Mouse (Mus musculus) heart, embryonic 16.5 days (tissue): Measurements from ENCODE around the gene Aff3. TPM values are rescaled to one million over a fixed set of nuclear protein-coding genes. Genes with fewer than 3 reads are reported as not detected.
A peak's percentile ranks its signal among the peaks of the same experiment; 100 is the strongest.

Experiments used
- ATAC-seq: fragments of 200-750 bp; cut with Nextera tagmentation; replicated peaks from 2 replicates; pipeline ENCODE4 v1.8.0; 2017; ENCODE audit warnings: moderate number of reproducible peaks; ENCODE audit not compliant: insufficient read depth, low FRiP score; ENCODE audit errors: extremely low read depth
- H3K27ac ChIP-seq: fragments of 300-500 bp; sonication (generic); 2 replicates; pipeline ENCODE4 v1.5.1; 2014; ENCODE audit warnings: mild to moderate bottlenecking, low read length, control low read depth, moderate library complexity
- H3K27me3 ChIP-seq: fragments of 300-500 bp; sonication (generic); 2 replicates; pipeline ENCODE4 v1.6.1; 2014; ENCODE audit warnings: low read length, mixed read lengths; ENCODE audit not compliant: control insufficient read depth, insufficient read depth
- H3K36me3 ChIP-seq: fragments of 300-500 bp; sonication (generic); 2 replicates; pipeline ENCODE4 v1.6.1; 2014; ENCODE audit not compliant: control insufficient read depth, insufficient read depth
- H3K4me1 ChIP-seq: fragments of 300-500 bp; sonication (generic); 2 replicates; pipeline ENCODE4 v1.6.1; 2014; ENCODE audit warnings: low read length, mixed read lengths; ENCODE audit not compliant: control insufficient read depth, insufficient read depth
- H3K4me2 ChIP-seq: fragments of 300-500 bp; sonication (generic); 2 replicates; pipeline ENCODE4 v1.6.1; 2014; ENCODE audit warnings: low read depth, mild to moderate bottlenecking, control low read depth, low read length
- H3K4me3 ChIP-seq: fragments of 300-500 bp; sonication (generic); 2 replicates; pipeline ENCODE4 v1.5.1; 2014; ENCODE audit warnings: mild to moderate bottlenecking, control low read depth, low read length
- H3K9ac ChIP-seq: fragments of 300-500 bp; sonication (generic); 2 replicates; pipeline ENCODE4 v1.6.1; 2014; ENCODE audit warnings: low read length, control low read depth
- H3K9me3 ChIP-seq: fragments of 300-500 bp; sonication (generic); replicated peaks from 2 replicates; pipeline ENCODE4 v1.6.1; 2016; ENCODE audit warnings: low read length; ENCODE audit not compliant: control insufficient read depth
- WGBS: fragments of 180-500 bp; shearing (Covaris S2); extraction: QIAGEN DNeasy Blood & Tissue Kit; methylation state at CpG from one replicate; pipeline ENCODE4 v1.1.7; 2014; 5-methylcytosine and 5-hydroxymethylcytosine counted together
- polyA plus RNA-seq: library from polyadenylated mRNA; unstranded; fragments of >200 nt; fragmentation: Nextera tagmentation; extraction: Ambion mirVana; gene quantifications from 2 replicates; pipeline ENCODE4 v1.2.1, GENCODE M21; 2015

Aff3 gene
- polyA plus RNA-seq, 1 experiment from 2014 or later: 2.2 TPM

DNA sequence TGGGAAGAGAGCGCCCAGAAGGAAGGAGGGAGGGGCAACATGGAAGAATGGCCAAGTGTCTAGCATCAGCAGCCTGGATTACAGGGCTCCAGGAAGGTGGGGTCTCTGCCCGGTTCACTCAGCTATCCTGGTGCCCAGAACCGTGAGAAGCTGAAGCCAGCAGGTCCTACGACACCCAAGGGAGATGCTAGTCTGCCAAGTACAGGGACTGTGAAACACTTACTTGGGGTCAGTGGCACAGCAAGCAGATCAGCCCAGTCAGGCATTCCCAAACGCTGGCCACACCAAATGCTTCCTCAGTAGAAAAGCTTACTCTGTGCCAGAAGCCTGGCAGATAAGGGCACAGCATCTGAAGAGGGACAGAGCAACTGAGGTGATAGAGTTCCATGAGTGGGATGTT, 266.2 kb downstream of the Aff3 start:
- WGBS: 51% methylated on average over 5 of the region's 5 CpGs
- no peak; the same call in 1 of the 2 replicates for ATAC-seq
- no peak overlapping the region for H3K4me2 ChIP-seq
- no peak overlapping the region for H3K27ac ChIP-seq
- no peaks in the 10 kb centered on the region for H3K9me3 ChIP-seq
- no peak overlapping the region for H3K4me3 ChIP-seq
- no peak overlapping the region for H3K9ac ChIP-seq
- H3K4me1 ChIP-seq: peaks cover 18% of the 10 kb centered on the region; the same call in 1 of the 2 replicates
- H3K27me3 ChIP-seq: no peaks in the 10 kb centered on the region
- no peaks in the 10 kb centered on the region for H3K36me3 ChIP-seq

DNA sequence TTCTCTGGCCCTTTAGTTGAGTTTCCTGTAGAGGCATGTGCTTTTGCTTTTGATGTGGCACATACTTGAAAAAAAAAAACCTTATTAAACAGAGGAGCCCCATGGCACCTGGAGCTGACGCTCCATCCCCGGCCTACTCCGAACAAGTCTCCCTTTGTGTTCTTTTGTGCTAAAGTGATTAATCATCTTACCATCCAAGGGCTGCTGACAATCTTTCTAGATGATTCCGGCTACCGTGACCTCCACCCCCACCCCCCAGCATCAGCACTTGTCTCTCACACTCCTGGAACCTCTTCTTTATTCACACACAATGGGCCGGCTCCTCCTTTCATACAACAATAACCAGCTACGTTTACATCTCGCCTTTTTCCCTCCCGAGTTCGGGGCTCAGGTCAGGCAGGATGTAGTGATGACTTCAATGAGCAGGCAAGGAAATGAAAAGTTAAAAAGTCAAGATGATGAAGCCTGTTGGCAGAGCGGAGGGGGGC, 269.5 kb downstream of the Aff3 start:
- no peak overlapping the region for H3K4me2 ChIP-seq
- no peaks in the 10 kb centered on the region for H3K36me3 ChIP-seq
- ATAC-seq: no peak
- H3K27ac ChIP-seq: no peak overlapping the region
- H3K9ac ChIP-seq: no peak overlapping the region
- WGBS: 66% methylated on average over 11 of the region's 11 CpGs
- no peaks in the 10 kb centered on the region for H3K27me3 ChIP-seq
- peaks cover 18% of the 10 kb centered on the region; the same call in 1 of the 2 replicates for H3K4me1 ChIP-seq
- H3K4me3 ChIP-seq: no peak overlapping the region
- no peaks in the 10 kb centered on the region for H3K9me3 ChIP-seq

DNA sequence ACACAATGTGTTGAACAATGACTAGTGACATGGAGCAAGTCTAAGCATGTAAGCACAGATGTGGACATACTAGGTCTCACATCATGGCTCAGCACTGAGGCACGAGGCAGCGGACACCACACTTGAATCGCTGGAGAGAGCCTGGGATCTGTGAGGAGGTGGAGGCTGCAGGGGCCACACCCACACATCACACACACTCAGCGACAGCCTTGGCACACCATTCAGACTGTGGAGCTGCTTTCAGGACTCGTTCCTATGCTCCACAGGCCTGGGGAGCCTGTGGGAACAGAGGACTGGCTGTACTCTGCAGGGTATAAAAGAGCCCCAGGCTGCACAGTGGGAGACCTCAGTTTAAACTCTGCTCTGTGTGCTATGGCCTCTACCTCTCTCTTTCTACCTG, 270.3 kb downstream of the Aff3 start:
- Histone ChIP-seq H3K36me3 (no peaks in the 10 kb centered on the region), H3K27me3 (no peaks in the 10 kb centered on the region), H3K27ac (no peak overlapping the region), H3K9ac (no peak overlapping the region), H3K9me3 (no peaks in the 10 kb centered on the region), H3K4me1 (peaks cover 18% of the 10 kb centered on the region; the same call in 1 of the 2 replicates), H3K4me3 (no peak overlapping the region), H3K4me2 (no peak overlapping the region)
- WGBS: 32% methylated on average over 5 of the region's 5 CpGs
- no peak for ATAC-seq

DNA sequence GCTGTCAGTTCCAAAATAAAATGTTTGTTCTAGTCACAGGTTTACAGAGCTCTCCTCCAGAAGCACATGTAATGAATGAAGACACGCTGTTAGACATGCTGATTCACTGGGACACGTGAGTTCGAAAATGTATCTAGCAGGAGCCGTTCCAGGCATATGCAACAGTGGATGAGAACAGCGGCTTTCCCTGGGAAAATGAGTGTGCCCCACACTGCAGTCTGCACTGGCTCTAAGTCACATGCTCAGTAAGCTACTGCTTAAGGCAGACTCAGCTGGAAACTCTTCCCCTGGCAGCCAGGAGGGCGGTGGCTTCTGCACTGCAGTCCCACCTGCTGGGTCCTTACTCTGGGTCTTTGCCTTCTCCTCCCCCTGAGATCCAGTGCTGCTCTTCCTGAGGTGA, 271.2 kb downstream of the Aff3 start:
- no peaks in the 10 kb centered on the region for H3K36me3 ChIP-seq
- H3K27me3 ChIP-seq: no peaks in the 10 kb centered on the region
- no peak overlapping the region for H3K4me3 ChIP-seq
- no peak overlapping the region for H3K9ac ChIP-seq
- peaks cover 10% of the 10 kb centered on the region for H3K4me1 ChIP-seq
- H3K9me3 ChIP-seq: no peaks in the 10 kb centered on the region
- peak; percentile 42; the same call in 1 of the 2 replicates for ATAC-seq
- no peak overlapping the region for H3K27ac ChIP-seq
- no peak overlapping the region for H3K4me2 ChIP-seq
- WGBS: 49% methylated on average over 6 of the region's 6 CpGs

DNA sequence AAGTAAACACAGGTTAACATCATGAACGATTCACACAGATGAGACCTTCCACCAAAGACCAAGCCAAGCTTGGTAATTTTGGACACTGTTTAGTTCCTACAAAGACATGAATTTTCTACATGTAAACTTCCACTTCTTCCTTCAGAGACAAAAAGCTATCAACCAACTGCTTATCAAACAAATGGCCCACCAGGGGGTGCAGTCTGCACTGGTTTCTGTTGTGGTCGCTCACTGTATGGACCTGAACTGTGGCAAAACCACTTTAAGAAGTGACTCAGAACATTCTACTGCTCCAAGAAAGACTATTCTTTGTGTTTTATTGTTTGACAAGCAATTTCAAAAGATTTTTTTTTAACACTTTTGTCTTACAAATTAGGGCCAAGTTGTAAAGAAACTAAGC, 271.8 kb downstream of the Aff3 start:
- no peak overlapping the region for H3K4me2 ChIP-seq
- no peaks in the 10 kb centered on the region for H3K36me3 ChIP-seq
- no peak overlapping the region for H3K4me3 ChIP-seq
- no peak overlapping the region for H3K9ac ChIP-seq
- ATAC-seq: peak; percentile 53; the same call in 1 of the 2 replicates
- no peaks in the 10 kb centered on the region for H3K27me3 ChIP-seq
- no peaks in the 10 kb centered on the region for H3K9me3 ChIP-seq
- H3K4me1 ChIP-seq: peaks cover 7% of the 10 kb centered on the region; the same call in 1 of the 2 replicates
- H3K27ac ChIP-seq: no peak overlapping the region
- 33% methylated on average over 2 of the region's 2 CpGs for WGBS

DNA sequence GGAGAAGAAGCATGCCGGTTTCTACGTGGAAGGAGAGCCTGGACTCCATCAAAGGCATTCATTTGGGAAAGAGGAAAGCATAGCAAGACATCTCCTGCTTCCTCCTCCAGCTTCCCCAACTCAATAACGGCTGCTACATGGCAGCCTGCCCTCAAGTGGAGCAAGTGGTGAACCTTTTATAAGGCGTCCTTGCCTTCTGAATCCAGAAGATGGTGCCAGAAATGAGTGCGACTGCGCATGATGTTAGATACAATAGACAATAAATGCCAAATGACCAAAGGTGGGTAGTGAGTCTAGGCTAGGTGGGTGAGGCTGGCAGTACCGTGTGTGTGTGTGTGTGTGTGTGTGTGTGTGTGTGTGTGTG, 273.9 kb downstream of the Aff3 start:
- Histone ChIP-seq H3K9ac (no peak overlapping the region), H3K27ac (no peak overlapping the region), H3K4me1 (peaks cover 7% of the 10 kb centered on the region; the same call in 1 of the 2 replicates), H3K27me3 (no peaks in the 10 kb centered on the region), H3K4me2 (no peak overlapping the region), H3K4me3 (no peak overlapping the region), H3K36me3 (no peaks in the 10 kb centered on the region), H3K9me3 (no peaks in the 10 kb centered on the region)
- ATAC-seq: no peak
- 64% methylated on average over 7 of the region's 7 CpGs for WGBS

DNA sequence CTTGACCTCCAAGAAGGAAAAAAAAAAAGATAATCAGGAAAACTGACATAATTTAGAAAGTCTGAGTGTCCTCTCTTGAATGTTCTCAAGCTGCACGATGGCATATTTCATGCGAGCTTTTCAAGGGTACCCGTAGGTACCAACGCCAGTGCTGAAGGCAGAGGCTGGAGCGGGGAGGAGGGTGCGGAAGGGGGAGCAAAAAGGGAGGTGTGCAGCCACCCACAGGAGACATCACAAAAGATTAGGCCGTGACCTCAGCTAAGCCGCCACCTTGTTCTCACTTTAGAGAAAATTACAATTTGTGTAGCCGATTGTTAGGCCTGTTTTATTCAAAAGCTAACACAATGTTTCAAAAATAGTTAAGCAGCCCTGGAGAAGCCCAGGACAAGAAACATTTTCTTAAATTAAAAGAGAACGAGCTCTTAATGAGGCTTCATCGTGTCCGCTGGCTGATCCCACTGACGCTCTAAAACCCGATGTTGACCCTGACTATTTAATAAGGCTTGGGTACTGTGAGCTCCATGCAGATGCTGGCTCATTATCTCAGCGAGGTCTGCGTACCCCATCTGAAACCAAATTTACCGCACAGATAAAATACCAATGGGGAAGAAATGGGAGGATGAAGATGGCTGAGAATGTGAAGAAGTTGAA, 274.4 kb downstream of the Aff3 start:
- Histone ChIP-seq H3K4me3 (no peak overlapping the region), H3K36me3 (no peaks in the 10 kb centered on the region), H3K27me3 (no peaks in the 10 kb centered on the region), H3K4me2 (no peak overlapping the region), H3K27ac (no peak overlapping the region), H3K9me3 (no peaks in the 10 kb centered on the region), H3K9ac (no peak overlapping the region), H3K4me1 (peaks cover 7% of the 10 kb centered on the region; the same call in 1 of the 2 replicates)
- WGBS: 90% methylated on average over 17 of the region's 17 CpGs
- ATAC-seq: no peak

DNA sequence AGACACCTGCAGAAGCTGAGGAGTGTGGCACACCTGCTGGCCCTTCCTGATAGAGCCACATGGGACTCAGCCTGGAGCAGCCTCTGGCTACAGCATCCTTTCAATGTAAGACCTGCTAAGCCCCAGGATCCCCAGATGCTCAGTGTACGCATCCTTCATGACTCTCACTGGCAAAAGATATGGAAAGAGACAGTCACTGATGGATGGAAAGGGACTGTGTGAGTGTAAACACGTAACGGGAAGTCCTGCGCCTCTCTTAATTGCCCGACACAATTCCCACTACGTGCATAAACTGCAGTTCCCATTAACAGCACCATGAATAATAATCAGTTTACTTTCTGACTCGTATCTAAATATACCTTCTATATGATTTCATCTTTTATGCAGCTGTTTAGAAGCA, 275.2 kb downstream of the Aff3 start:
- Histone ChIP-seq H3K9me3 (no peaks in the 10 kb centered on the region), H3K27me3 (no peaks in the 10 kb centered on the region), H3K4me2 (no peak overlapping the region), H3K36me3 (no peaks in the 10 kb centered on the region), H3K4me3 (no peak overlapping the region), H3K4me1 (peaks cover 5% of the 10 kb centered on the region; the same call in 1 of the 2 replicates), H3K9ac (no peak overlapping the region), H3K27ac (no peak overlapping the region)
- 84% methylated on average over 7 of the region's 7 CpGs for WGBS
- no peak for ATAC-seq

DNA sequence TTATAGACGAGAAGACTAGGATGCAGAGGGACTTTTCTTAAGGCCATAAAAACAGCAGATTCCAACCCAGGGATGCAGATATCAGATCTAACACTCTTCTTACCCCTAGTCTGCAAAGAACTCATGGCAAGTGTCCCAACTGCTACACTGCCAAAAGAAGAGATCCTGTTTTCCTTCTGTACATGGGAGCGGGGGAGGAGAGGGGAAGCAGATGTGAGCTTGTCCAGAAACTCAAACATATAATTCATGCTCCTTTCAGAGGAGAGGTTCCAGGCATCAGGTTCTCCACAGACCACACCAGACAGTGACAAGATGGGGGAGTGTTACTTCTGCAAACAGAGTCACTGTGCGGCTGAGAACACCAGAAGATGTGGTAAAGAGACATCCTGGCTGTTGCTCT, 276.3 kb downstream of the Aff3 start:
- 74% methylated on average over 3 of the region's 3 CpGs for WGBS

More for the DNA sequence above, 276.3 kb downstream of the Aff3 start:
- no peak overlapping the region for H3K4me2 ChIP-seq
- H3K27ac ChIP-seq: no peak overlapping the region
- H3K36me3 ChIP-seq: no peaks in the 10 kb centered on the region
- H3K4me3 ChIP-seq: no peak overlapping the region
- ATAC-seq: no peak; the same call in 1 of the 2 replicates
- peaks cover 9% of the 10 kb centered on the region for H3K4me1 ChIP-seq
- H3K9ac ChIP-seq: no peak overlapping the region
- H3K9me3 ChIP-seq: no peaks in the 10 kb centered on the region
- H3K27me3 ChIP-seq: no peaks in the 10 kb centered on the region
